Mouse (Mus musculus) heart, embryonic 13.5 days (tissue): ENCODE results near the gene Pik3ip1. TPM values are rescaled to one million over a fixed set of nuclear protein-coding genes. Genes with fewer than 3 reads are reported as not detected.
A peak's percentile ranks its signal among the peaks of the same experiment; 100 is the strongest.

Experiments used
- ATAC-seq: fragments of 200-750 bp; cut with Nextera tagmentation; 2 replicates; pipeline ENCODE4 v1.8.0; 2017; ENCODE audit warnings: moderate TSS enrichment; ENCODE audit not compliant: insufficient number of reproducible peaks, low FRiP score, low TSS enrichment; ENCODE audit errors: extremely low read depth
- H3K27ac ChIP-seq: fragments of 300-500 bp; sonication (generic); replicated peaks from 2 replicates; pipeline ENCODE4 v1.5.1; 2015; ENCODE audit warnings: moderate library complexity, mild to moderate bottlenecking, inconsistent platforms
- H3K27me3 ChIP-seq: fragments of 300-500 bp; sonication (generic); replicated peaks from 2 replicates; pipeline ENCODE4 v1.6.1; 2015; ENCODE audit warnings: mild to moderate bottlenecking, inconsistent platforms
- H3K36me3 ChIP-seq: fragments of 300-500 bp; sonication (generic); 2 replicates; pipeline ENCODE4 v1.6.1; 2015; ENCODE audit warnings: mild to moderate bottlenecking, inconsistent platforms
- H3K4me1 ChIP-seq: fragments of 300-500 bp; sonication (generic); 2 replicates; pipeline ENCODE4 v1.6.1; 2015; ENCODE audit warnings: inconsistent platforms
- H3K4me2 ChIP-seq: fragments of 300-500 bp; sonication (generic); 2 replicates; pipeline ENCODE4 v1.6.1; 2015; ENCODE audit warnings: inconsistent platforms, mild to moderate bottlenecking, moderate library complexity
- H3K4me3 ChIP-seq: fragments of 300-500 bp; sonication (generic); 2 replicates; pipeline ENCODE4 v1.5.1; 2015; ENCODE audit warnings: moderate library complexity, mild to moderate bottlenecking, inconsistent platforms
- H3K9ac ChIP-seq: fragments of 300-500 bp; sonication (generic); 2 replicates; pipeline ENCODE4 v1.6.1; 2015; ENCODE audit warnings: inconsistent platforms, mild to moderate bottlenecking, moderate library complexity
- H3K9me3 ChIP-seq: fragments of 300-500 bp; sonication (generic); 2 replicates; pipeline ENCODE4 v1.6.1; 2016; ENCODE audit warnings: inconsistent platforms
- WGBS: fragments of 180-500 bp; shearing (Covaris S2); methylation state at CpG from one replicate; pipeline ENCODE4 v1.1.7; 2015; ENCODE audit warnings: mixed read lengths; 5-methylcytosine and 5-hydroxymethylcytosine counted together
- polyA plus RNA-seq: library from polyadenylated mRNA; unstranded; fragments of >200 nt; fragmentation: Nextera tagmentation; extraction: Ambion mirVana; gene quantifications from 2 replicates; pipeline ENCODE4 v1.2.1, GENCODE M21; 2015

Pik3ip1 gene
- polyA plus RNA-seq, 1 experiment from 2014 or later: 19.0 TPM

DNA sequence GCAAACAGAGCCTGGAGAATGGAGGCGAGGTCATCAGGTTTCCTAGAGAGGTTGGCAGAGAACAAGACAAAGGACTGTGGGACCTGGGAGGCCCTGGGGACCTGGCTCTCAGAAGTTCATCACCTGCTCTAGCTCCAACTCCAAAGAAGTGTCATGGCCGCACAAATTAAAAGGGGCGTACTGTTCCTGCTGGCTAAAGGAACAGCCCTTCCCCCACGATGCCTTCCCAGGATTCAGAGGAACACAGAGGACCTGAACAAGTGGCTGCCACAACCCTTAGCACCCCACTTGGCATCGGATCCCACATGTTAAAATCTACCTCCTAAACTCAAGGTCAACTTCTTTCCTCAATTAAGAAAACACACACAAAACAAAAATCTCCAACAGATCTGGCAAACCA, 39.2 kb downstream of the Pik3ip1 start:
- Histone ChIP-seq H3K9me3 (no peaks in the 10 kb centered on the region), H3K4me3 (peak overlapping the region; percentile 69), H3K27me3 (no peaks in the 10 kb centered on the region), H3K9ac (peak overlapping the region; percentile 87), H3K4me1 (peaks cover 57% of the 10 kb centered on the region), H3K4me2 (peak overlapping the region; percentile 85), H3K36me3 (peaks cover under 1% of the 10 kb centered on the region; the same call in 1 of the 2 replicates), H3K27ac (peak overlapping the region; percentile 85)
- ATAC-seq: no peak
- 78% methylated on average over 5 of the region's 5 CpGs for whole genome bisulfite sequencing

GRCm38 (mm10) chr11:3370162-3370561, 40.0 kb downstream of the Pik3ip1 start:
- WGBS: 51% methylated on average over 2 of the region's 2 CpGs
- Histone ChIP-seq H3K4me1 (peaks cover 64% of the 10 kb centered on the region), H3K36me3 (no peaks in the 10 kb centered on the region; the same call in 1 of the 2 replicates), H3K4me2 (peak overlapping the region; percentile 85), H3K9ac (peak overlapping the region; percentile 87), H3K27ac (peak overlapping the region; percentile 85), H3K27me3 (no peaks in the 10 kb centered on the region), H3K9me3 (no peaks in the 10 kb centered on the region), H3K4me3 (peak overlapping the region; percentile 69)
- no peak for ATAC-seq

DNA sequence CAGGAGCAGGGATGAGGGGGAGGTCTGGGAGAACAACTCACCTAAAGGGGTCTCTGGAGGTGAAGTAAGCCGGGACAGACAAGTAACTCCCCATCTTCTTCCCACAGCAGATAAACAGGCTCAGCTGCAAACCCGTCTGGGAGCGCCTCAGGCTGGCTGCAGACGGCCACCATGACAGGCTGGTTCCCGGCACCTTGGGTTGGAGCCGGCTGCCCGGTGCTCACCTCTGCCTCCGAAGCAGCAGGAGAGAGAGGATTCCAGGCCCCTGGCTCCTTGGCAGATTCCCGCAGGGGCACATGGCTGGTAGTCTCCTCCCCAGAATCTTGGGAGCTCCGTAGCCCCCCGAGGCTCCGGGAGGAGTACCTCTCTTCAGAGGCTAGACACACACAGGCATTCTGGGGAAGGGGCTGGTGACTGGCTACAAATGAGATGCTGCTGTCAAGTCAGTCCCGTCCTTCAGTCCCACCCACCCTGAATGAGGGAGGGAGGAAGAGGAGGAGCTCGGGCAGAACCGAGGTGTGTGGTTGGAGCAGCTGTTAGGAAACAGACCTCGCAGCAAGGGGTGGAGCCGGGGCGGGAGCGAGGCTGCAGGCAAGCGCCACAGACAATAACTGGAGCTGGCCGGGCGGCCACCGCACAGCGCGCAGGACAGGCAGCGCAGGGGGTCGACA, 40.9 kb downstream of the Pik3ip1 start:
- H3K36me3 ChIP-seq: no peaks in the 10 kb centered on the region; the same call in 1 of the 2 replicates
- peak overlapping the region; percentile 87 for H3K9ac ChIP-seq
- H3K27ac ChIP-seq: peak overlapping the region; percentile 85
- peak overlapping the region; percentile 69 for H3K4me3 ChIP-seq
- H3K4me2 ChIP-seq: peak overlapping the region; percentile 85
- H3K27me3 ChIP-seq: no peaks in the 10 kb centered on the region
- H3K4me1 ChIP-seq: peaks cover 73% of the 10 kb centered on the region
- ATAC-seq: peak; percentile 78; the same call in 1 of the 2 replicates
- under 1% methylated on average over 27 of the region's 27 CpGs for WGBS
- H3K9me3 ChIP-seq: no peaks in the 10 kb centered on the region

- H3K4me3 ChIP-seq: peak overlapping the region; percentile 69
- H3K4me1 ChIP-seq: peaks cover 75% of the 10 kb centered on the region
- no peaks in the 10 kb centered on the region; the same call in 1 of the 2 replicates for H3K36me3 ChIP-seq
- peak overlapping the region; percentile 87 for H3K9ac ChIP-seq
- H3K9me3 ChIP-seq: no peaks in the 10 kb centered on the region
- ATAC-seq: no peak
- H3K27ac ChIP-seq: peak overlapping the region; percentile 85
- whole genome bisulfite sequencing: 20% methylated on average over 7 of the region's 7 CpGs
- H3K27me3 ChIP-seq: no peaks in the 10 kb centered on the region
- H3K4me2 ChIP-seq: peak overlapping the region; percentile 85
Measured at GRCm38 (mm10) chr11:3371599-3372295, 41.5 kb downstream of the Pik3ip1 start.

GRCm38 (mm10) chr11:3373591-3374292, 43.5 kb downstream of the Pik3ip1 start:
- Histone ChIP-seq H3K4me1 (peaks cover 67% of the 10 kb centered on the region), H3K4me3 (peak overlapping the region; percentile 25), H3K27ac (peak overlapping the region; percentile 95), H3K9me3 (no peaks in the 10 kb centered on the region), H3K36me3 (no peaks in the 10 kb centered on the region), H3K9ac (peak overlapping the region; percentile 57), H3K4me2 (peak overlapping the region; percentile 61), H3K27me3 (no peaks in the 10 kb centered on the region)
- ATAC-seq: no peak
- WGBS: 21% methylated on average over 7 of the region's 7 CpGs

DNA sequence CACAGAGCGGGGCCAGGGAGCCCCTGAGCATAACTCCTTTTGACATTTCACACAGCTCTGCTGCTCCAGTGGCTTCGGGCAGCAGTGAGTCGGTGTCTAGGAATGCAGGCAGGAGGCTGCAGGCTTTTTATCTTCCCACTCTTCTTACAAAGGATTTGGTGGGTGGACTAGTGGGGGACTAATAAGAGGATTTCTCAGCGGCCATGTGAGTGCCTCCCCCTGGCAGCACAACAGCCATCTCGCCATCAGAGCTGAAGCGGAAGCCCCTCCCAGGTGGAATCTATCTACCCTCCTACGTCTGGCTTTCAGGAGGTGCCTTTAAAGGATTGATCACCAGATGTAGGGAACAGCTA, 44.1 kb downstream of the Pik3ip1 start:
- 9% methylated on average over 7 of the region's 7 CpGs for WGBS
- Histone ChIP-seq H3K9ac (peak overlapping the region; percentile 57), H3K27me3 (no peaks in the 10 kb centered on the region), H3K9me3 (no peaks in the 10 kb centered on the region), H3K27ac (peak overlapping the region; percentile 95), H3K36me3 (no peaks in the 10 kb centered on the region), H3K4me1 (peaks cover 62% of the 10 kb centered on the region), H3K4me3 (peak overlapping the region; percentile 25), H3K4me2 (peak overlapping the region; percentile 61)
- ATAC-seq: no peak

DNA sequence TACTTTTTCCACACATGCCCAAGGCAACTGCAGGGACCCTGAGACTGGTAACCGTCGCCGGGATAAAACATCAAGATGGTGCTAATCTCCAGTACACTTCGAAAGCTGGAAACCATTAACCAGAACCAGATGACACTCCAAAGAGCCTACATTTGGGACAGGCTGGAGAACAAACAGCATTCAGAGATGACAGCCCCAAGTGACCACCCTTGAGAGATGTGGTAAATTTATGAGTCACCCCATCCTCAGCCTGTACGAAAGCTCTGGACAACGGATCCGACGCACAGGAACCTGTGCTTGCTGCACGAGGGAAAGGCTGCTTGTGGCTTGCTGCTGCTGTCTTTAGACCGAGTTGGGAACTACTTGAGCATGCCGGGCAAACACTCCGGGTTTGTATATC, 44.5 kb downstream of the Pik3ip1 start:
- Histone ChIP-seq H3K4me2 (peak overlapping the region; percentile 61), H3K27me3 (no peaks in the 10 kb centered on the region), H3K36me3 (no peaks in the 10 kb centered on the region), H3K4me3 (peak overlapping the region; percentile 25), H3K9me3 (no peaks in the 10 kb centered on the region), H3K27ac (peak overlapping the region; percentile 95), H3K4me1 (peaks cover 61% of the 10 kb centered on the region), H3K9ac (peak overlapping the region; percentile 57)
- no peak for ATAC-seq
- WGBS: 27% methylated on average over 12 of the region's 12 CpGs

- no peak overlapping the region for H3K4me2 ChIP-seq
- H3K9ac ChIP-seq: no peak overlapping the region
- 58% methylated on average over 4 of the region's 4 CpGs for WGBS
- no peak for ATAC-seq
- no peak overlapping the region for H3K4me3 ChIP-seq
- no peaks in the 10 kb centered on the region for H3K9me3 ChIP-seq
- H3K27me3 ChIP-seq: no peaks in the 10 kb centered on the region
- H3K27ac ChIP-seq: no peak overlapping the region
- peaks cover 28% of the 10 kb centered on the region for H3K36me3 ChIP-seq
- peaks cover 34% of the 10 kb centered on the region for H3K4me1 ChIP-seq
Measured at GRCm38 (mm10) chr11:3379427-3379826, 49.2 kb downstream of the Pik3ip1 start.

- Histone ChIP-seq H3K36me3 (peaks cover 32% of the 10 kb centered on the region), H3K27ac (0 out of 2 replicates have a peak overlapping the region, but pooled peaks have one; percentile 24), H3K4me2 (no peak overlapping the region), H3K27me3 (no peaks in the 10 kb centered on the region), H3K9me3 (no peaks in the 10 kb centered on the region), H3K9ac (no peak overlapping the region), H3K4me1 (peaks cover 15% of the 10 kb centered on the region), H3K4me3 (no peak overlapping the region)
- ATAC-seq: no peak
- WGBS: 76% methylated on average over 6 of the region's 6 CpGs
Measured at GRCm38 (mm10) chr11:3381148-3381814, 51.1 kb downstream of the Pik3ip1 start.

DNA sequence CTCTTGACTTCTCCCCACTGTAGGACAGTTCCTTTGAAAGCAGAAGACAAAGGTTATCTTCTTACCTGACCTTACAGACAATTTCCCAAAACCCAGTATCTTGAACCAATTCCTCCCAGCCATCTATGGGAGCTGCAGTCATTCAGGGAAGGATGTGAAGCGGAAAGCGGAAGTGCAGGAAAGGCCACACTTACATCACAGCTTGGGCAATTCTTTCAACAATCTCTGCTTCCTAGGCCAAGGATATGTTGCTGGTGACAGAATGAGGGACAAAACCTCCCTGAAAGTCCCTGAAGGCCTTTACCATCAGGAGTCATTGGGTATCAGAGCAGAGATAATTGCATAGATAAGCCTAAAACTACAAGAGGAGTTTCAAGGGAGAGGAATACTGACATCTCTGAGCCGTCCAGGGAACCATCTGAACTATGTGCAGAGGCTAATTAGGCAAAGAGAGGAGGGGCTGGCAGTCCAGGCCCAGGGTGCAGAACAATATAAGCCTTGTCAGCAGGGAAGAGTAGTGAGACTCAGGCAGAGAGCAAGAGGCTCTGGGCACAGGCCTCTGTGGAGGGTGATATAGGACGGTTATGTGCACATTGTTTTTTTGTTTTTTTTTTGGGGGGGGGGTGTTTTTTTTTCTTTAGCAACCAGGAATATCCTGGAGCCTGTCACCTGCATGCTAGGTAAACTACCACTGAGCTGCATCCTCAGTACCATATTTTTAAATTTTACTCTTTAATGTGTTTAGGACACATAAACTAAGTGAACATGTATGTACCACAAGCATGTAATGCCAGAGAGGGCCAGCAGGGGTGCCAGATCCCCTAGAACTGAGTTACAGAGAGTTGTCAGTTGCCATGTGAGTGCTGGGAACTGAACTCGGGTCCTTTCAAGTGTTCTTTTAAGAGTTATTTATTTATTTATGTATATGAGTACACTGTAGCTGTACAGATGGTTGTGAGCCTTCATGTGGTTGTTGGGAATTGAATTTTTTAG, 52.7 kb downstream of the Pik3ip1 start:
- H3K4me1 ChIP-seq: peaks cover 22% of the 10 kb centered on the region
- no peak overlapping the region for H3K4me2 ChIP-seq
- WGBS: 77% methylated on average over 5 of the region's 5 CpGs
- H3K27ac ChIP-seq: no peak overlapping the region
- H3K4me3 ChIP-seq: no peak overlapping the region
- H3K36me3 ChIP-seq: peaks cover 32% of the 10 kb centered on the region
- no peaks in the 10 kb centered on the region for H3K27me3 ChIP-seq
- ATAC-seq: no peak
- no peaks in the 10 kb centered on the region for H3K9me3 ChIP-seq
- H3K9ac ChIP-seq: no peak overlapping the region
